Mouse (Mus musculus) heart, postnatal 0 days (tissue): ENCODE results near the gene Pik3ip1.

Source experiments
- CTCF ChIP-seq: IDR thresholded peaks from 2 replicates; pipeline ENCODE4 v1.5.1; 2016; ENCODE audit warnings: antibody characterized with exemption, control low read depth, low read depth
- EP300 ChIP-seq: IDR thresholded peaks from 2 replicates; pipeline ENCODE4 v1.6.1; 2016; ENCODE audit warnings: antibody characterized with exemption, low read depth

DNA sequence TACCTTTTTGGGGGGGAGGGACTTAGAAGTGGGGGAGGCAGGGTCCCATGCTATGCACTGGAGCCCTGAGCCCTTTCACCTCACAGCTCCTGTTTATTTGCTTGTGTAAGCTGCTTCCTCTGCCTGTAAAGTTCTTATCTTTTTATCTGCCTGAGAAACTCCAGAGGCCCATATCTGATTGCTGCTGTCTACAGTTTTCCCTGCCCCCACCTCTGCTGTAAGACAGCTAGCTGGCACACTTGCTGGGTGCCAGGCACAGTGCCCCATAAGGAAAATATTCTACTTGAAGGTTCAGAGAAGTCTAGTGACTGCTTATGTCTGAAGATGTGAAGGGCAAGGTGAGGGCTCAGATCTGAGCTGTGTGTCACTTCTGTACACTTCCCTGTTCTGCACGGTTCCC, 16.9 kb upstream of the Pik3ip1 start:
- TF ChIP-seq EP300 (no peak), CTCF (no peak)
